Mouse (Mus musculus): Measurements from ENCODE around the gene Tnfrsf25. TPM values are rescaled to one million over a fixed set of nuclear protein-coding genes. Genes with fewer than 3 reads are reported as not detected.
A peak's percentile ranks its signal among the peaks of the same experiment; 100 is the strongest.

Gene Tnfrsf25
- total and polyA plus RNA-seq, 2 experiments from 2014 or later, result 0.48 to 1.6 TPM

DNA sequence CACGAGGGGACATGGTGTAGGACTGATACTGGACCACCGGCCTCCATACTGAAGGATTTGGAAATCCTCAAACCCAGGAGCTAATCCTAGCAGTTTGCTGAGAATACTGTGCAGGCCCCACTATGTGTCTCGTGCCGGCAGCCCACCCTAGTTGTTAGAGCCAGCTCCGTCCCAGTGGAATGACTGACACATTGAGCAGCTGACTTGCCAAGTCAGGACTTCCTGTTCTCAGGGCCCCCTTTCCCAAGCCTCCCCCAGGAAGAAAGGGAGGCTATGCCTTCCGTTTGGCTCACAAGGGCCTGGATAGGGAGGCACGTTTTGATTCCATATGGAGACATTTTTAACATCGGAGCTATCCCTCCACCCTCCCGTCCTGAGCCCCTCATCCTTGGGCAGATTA is 25.5 kb upstream of the Tnfrsf25 start:
- Histone ChIP-seq H3K27ac (no peak overlapping the region), H3K4me1 (ENCODE audit: insufficient read depth, low read length) (peaks cover 15% of the 10 kb centered on the region), H3K27me3 (ENCODE audit: insufficient read depth, low read length) (no peaks in the 10 kb centered on the region), H3K4me2 (ENCODE audit: low read depth, low read length) (no peak overlapping the region), H3K4me3 (ENCODE audit: low read length) (no peak overlapping the region), H3K9me3 (ENCODE audit: low read length) (no peaks in the 10 kb centered on the region), H3K36me3 (ENCODE audit: insufficient read depth, low read length) (no peaks in the 10 kb centered on the region), H3K9ac (replicated peaks; ENCODE audit: low read length) (no peak overlapping the region)
- DNase-seq (ENCODE audit: low spot score) (no peak), ATAC-seq (no peak)
- no peak for TF ChIP-seq CTCF (IDR thresholded peaks at IDR 0.05; ENCODE audit: low read depth)
- 83% methylated on average over 9 of the region's 9 CpGs for WGBS

GRCm38 (mm10) chr4:152092751-152093293 is 22.9 kb upstream of the Tnfrsf25 start:
- DNase-seq (ENCODE audit: low spot score) (no peak), ATAC-seq (no peak)
- H3K27ac ChIP-seq, result no peak overlapping the region
- no peaks in the 10 kb centered on the region for H3K36me3 ChIP-seq (ENCODE audit: insufficient read depth, low read length)
- 47% methylated on average over 8 of the region's 8 CpGs for WGBS
- peaks cover 7% of the 10 kb centered on the region for H3K4me1 ChIP-seq (ENCODE audit: insufficient read depth, low read length)
- no peak for TF ChIP-seq CTCF (IDR thresholded peaks at IDR 0.05; ENCODE audit: low read depth)
- H3K4me3 ChIP-seq (ENCODE audit: low read length), result no peak overlapping the region
- H3K4me2 ChIP-seq (ENCODE audit: low read depth, low read length), result no peak overlapping the region
- H3K27me3 ChIP-seq (ENCODE audit: insufficient read depth, low read length), result no peaks in the 10 kb centered on the region
- H3K9me3 ChIP-seq (ENCODE audit: low read length), result no peaks in the 10 kb centered on the region
- H3K9ac ChIP-seq (replicated peaks; ENCODE audit: low read length), result no peak overlapping the region

DNA sequence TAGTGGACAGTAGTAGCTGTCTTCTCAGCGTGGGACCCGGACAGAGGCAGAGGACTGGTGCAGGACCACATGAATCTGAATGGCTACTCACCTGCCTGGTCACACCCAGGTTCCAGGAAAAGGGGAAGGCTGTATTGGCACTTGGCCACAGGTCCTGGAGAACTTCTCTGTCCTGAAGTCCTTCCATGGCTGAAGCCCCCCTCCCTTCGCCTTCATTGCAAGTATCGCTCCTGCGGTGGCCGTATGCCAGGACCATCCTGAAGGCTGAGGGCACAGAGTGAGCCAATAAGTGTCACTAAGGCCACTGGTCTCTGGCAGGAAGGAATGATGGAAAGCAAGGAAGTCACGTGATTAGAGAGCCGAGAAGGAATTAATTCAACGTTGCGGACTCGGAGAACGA is 21.5 kb upstream of the Tnfrsf25 start:
- H3K27ac ChIP-seq, result no peak overlapping the region
- TF ChIP-seq CTCF (IDR thresholded peaks at IDR 0.05; ENCODE audit: low read depth), result no peak
- H3K9ac ChIP-seq (replicated peaks; ENCODE audit: low read length), result no peak overlapping the region
- DNase-seq (ENCODE audit: low spot score), result no peak
- no peak for ATAC-seq
- no peaks in the 10 kb centered on the region for H3K36me3 ChIP-seq (ENCODE audit: insufficient read depth, low read length)
- no peaks in the 10 kb centered on the region for H3K27me3 ChIP-seq (ENCODE audit: insufficient read depth, low read length)
- 85% methylated on average over 12 of the region's 12 CpGs for WGBS
- H3K9me3 ChIP-seq (ENCODE audit: low read length), result no peaks in the 10 kb centered on the region
- no peak overlapping the region for H3K4me2 ChIP-seq (ENCODE audit: low read depth, low read length)
- no peaks in the 10 kb centered on the region for H3K4me1 ChIP-seq (ENCODE audit: insufficient read depth, low read length)
- no peak overlapping the region for H3K4me3 ChIP-seq (ENCODE audit: low read length)

- Histone ChIP-seq H3K4me1 (ENCODE audit: insufficient read depth, low read length) (no peaks in the 10 kb centered on the region), H3K9me3 (ENCODE audit: low read length) (no peaks in the 10 kb centered on the region), H3K27me3 (ENCODE audit: insufficient read depth, low read length) (no peaks in the 10 kb centered on the region), H3K4me3 (ENCODE audit: low read length) (peak overlapping the region; percentile 9; the same call in 1 of the 2 replicates), H3K9ac (replicated peaks; ENCODE audit: low read length) (0 out of 2 replicates have a peak overlapping the region, but pooled peaks have one; percentile 9), H3K36me3 (ENCODE audit: insufficient read depth, low read length) (no peaks in the 10 kb centered on the region), H3K27ac (0 out of 2 replicates have a peak overlapping the region, but pooled peaks have one; percentile 12), H3K4me2 (ENCODE audit: low read depth, low read length) (no peak overlapping the region)
- 24% methylated on average over 25 of the region's 27 CpGs for WGBS
- TF ChIP-seq CTCF (IDR thresholded peaks at IDR 0.05; ENCODE audit: low read depth), result peak; percentile 70
- peak; percentile 72 for DNase-seq (ENCODE audit: low spot score)
- peak; percentile 22; the same call in 1 of the 2 replicates for ATAC-seq
These were observed 19.5 kb upstream of the Tnfrsf25 start for GRCm38 (mm10) chr4:152095937-152096910.

GRCm38 (mm10) chr4:152096927-152097326 is 18.8 kb upstream of the Tnfrsf25 start:
- H3K4me2 ChIP-seq (ENCODE audit: low read depth, low read length), result no peak overlapping the region
- H3K36me3 ChIP-seq (ENCODE audit: insufficient read depth, low read length), result no peaks in the 10 kb centered on the region
- 51% methylated on average over 6 of the region's 6 CpGs for WGBS
- H3K9me3 ChIP-seq (ENCODE audit: low read length), result no peaks in the 10 kb centered on the region
- H3K27me3 ChIP-seq (ENCODE audit: insufficient read depth, low read length), result no peaks in the 10 kb centered on the region
- peak overlapping the region; percentile 15; the same call in 1 of the 2 replicates for H3K27ac ChIP-seq
- 0 out of 2 replicates have a peak overlapping the region, but pooled peaks have one; percentile 9 for H3K9ac ChIP-seq (replicated peaks; ENCODE audit: low read length)
- no peaks in the 10 kb centered on the region for H3K4me1 ChIP-seq (ENCODE audit: insufficient read depth, low read length)
- DNase-seq (ENCODE audit: low spot score) (no peak), ATAC-seq (no peak)
- H3K4me3 ChIP-seq (ENCODE audit: low read length), result peak overlapping the region; percentile 9; the same call in 1 of the 2 replicates
- no peak for TF ChIP-seq CTCF (IDR thresholded peaks at IDR 0.05; ENCODE audit: low read depth)

- TF ChIP-seq CTCF (IDR thresholded peaks at IDR 0.05; ENCODE audit: low read depth), result no peak
- Histone ChIP-seq H3K9me3 (ENCODE audit: low read length) (no peaks in the 10 kb centered on the region), H3K27ac (0 out of 2 replicates have a peak overlapping the region, but pooled peaks have one; percentile 11), H3K4me2 (ENCODE audit: low read depth, low read length) (0 out of 2 replicates have a peak overlapping the region, but pooled peaks have one; percentile 13), H3K4me3 (ENCODE audit: low read length) (no peak overlapping the region), H3K27me3 (ENCODE audit: insufficient read depth, low read length) (no peaks in the 10 kb centered on the region), H3K36me3 (ENCODE audit: insufficient read depth, low read length) (no peaks in the 10 kb centered on the region), H3K9ac (replicated peaks; ENCODE audit: low read length) (no peak overlapping the region), H3K4me1 (ENCODE audit: insufficient read depth, low read length) (no peaks in the 10 kb centered on the region)
- DNase-seq (ENCODE audit: low spot score), result no peak
- ATAC-seq, result no peak
- 30% methylated on average over 11 of the region's 11 CpGs for WGBS
These were observed 17.6 kb upstream of the Tnfrsf25 start for GRCm38 (mm10) chr4:152097911-152098799.
